8 mouse cellular contexts compared by ENCODE assay signal in genomic region chr6:55520237-55521095, GRCm38 (mm10).
DNase-seq lines count a peak whose midpoint lies in the region; ATAC-seq and TF ChIP-seq lines count a peak whose summit lies in the region.

No protein-coding gene starts in this region.

- 58% methylated on average over 11 of the region's 11 CpGs for WGBS in heart, embryonic 12.5 days
- WGBS in kidney, embryonic 14.5 days = 55% methylated on average over 11 of the region's 11 CpGs
- 45% methylated on average over 11 of the region's 11 CpGs for WGBS in liver, embryonic 14.5 days (ENCODE audit: insufficient replicate concordance)

- H3K27ac ChIP-seq in heart, embryonic 12.5 days (ENCODE audit: poor library complexity, severe bottlenecking) = no peak overlapping the region
- H3K27ac ChIP-seq in kidney, embryonic 14.5 days (ENCODE audit: low read depth, low read length) = no peak overlapping the region
- no peak overlapping the region for H3K27ac ChIP-seq in liver, embryonic 14.5 days

- peak overlapping the region; percentile 42 for H3K4me2 ChIP-seq in heart, embryonic 12.5 days
- H3K4me2 ChIP-seq in kidney, embryonic 14.5 days (replicated peaks; ENCODE audit: low read depth, low read length) = no peak overlapping the region; the same call in 1 of the 2 replicates
- H3K4me2 ChIP-seq in liver, embryonic 14.5 days (ENCODE audit: low read depth) = no peak overlapping the region

- H3K36me3 ChIP-seq in heart, embryonic 12.5 days = no peaks in the 10 kb centered on the region
- H3K36me3 ChIP-seq in kidney, embryonic 14.5 days (ENCODE audit: control insufficient read depth, insufficient read depth, low read length) = no peaks in the 10 kb centered on the region
- H3K36me3 ChIP-seq in liver, embryonic 14.5 days (replicated peaks; ENCODE audit: control insufficient read depth, insufficient read depth, low read depth) = no peaks in the 10 kb centered on the region

- no peak overlapping the region for H3K9ac ChIP-seq in heart, embryonic 12.5 days
- no peak overlapping the region for H3K9ac ChIP-seq in kidney, embryonic 14.5 days (ENCODE audit: low read depth, low read length)
- H3K9ac ChIP-seq in liver, embryonic 14.5 days (replicated peaks) = no peak overlapping the region

- 0 out of 2 replicates have a peak, but pooled peaks cover 4% of the 10 kb centered on the region for H3K9me3 ChIP-seq in heart, embryonic 12.5 days (replicated peaks)
- H3K9me3 ChIP-seq in kidney, embryonic 14.5 days (ENCODE audit: control insufficient read depth, low read length) = no peaks in the 10 kb centered on the region
- no peaks in the 10 kb centered on the region for H3K9me3 ChIP-seq in liver, embryonic 14.5 days (ENCODE audit: control insufficient read depth, low read length)

- no peak for TF ChIP-seq EP300 in liver, embryonic 14.5 days (IDR thresholded peaks at IDR 0.05; ENCODE audit: low read depth)

- H3K27me3 ChIP-seq in heart, embryonic 12.5 days (replicated peaks) = no peaks in the 10 kb centered on the region
- H3K27me3 ChIP-seq in kidney, embryonic 14.5 days (ENCODE audit: control insufficient read depth, insufficient read depth, low read length) = no peaks in the 10 kb centered on the region
- no peaks in the 10 kb centered on the region for H3K27me3 ChIP-seq in liver, embryonic 14.5 days (ENCODE audit: control insufficient read depth, insufficient read depth, low read length)

- H3K4me1 ChIP-seq in heart, embryonic 12.5 days (replicated peaks) = no peaks in the 10 kb centered on the region
- H3K4me1 ChIP-seq in kidney, embryonic 14.5 days (ENCODE audit: control insufficient read depth, insufficient read depth, low read length) = no peaks in the 10 kb centered on the region
- H3K4me1 ChIP-seq in liver, embryonic 14.5 days (replicated peaks; ENCODE audit: control insufficient read depth in 2 of 2, insufficient read depth in 2 of 2, low read length in 1 of 2) = no peaks in the 10 kb centered on the region

- peak overlapping the region; percentile 28; the same call in 1 of the 2 replicates for H3K4me3 ChIP-seq in heart, embryonic 12.5 days
- H3K4me3 ChIP-seq in kidney, embryonic 14.5 days (ENCODE audit: low read length) = no peak overlapping the region
- no peak overlapping the region for H3K4me3 ChIP-seq in liver, embryonic 14.5 days (ENCODE audit: insufficient read depth in 1 of 2, low read depth in 2 of 2, low read length in 2 of 2)

- DNase-seq in urinary bladder, postnatal 14 days (ENCODE audit: low spot score) = peak; percentile 35
- DNase-seq in urinary bladder, postnatal 4 days (ENCODE audit: low spot score in 2 of 2) = no peak
- peak; percentile 78 for DNase-seq in embryo, embryonic 11 days
- DNase-seq in liver, embryonic 14.5 days (ENCODE audit: low read depth in 3 of 3, low spot score in 3 of 3) = peak in 1 of 3 experiments; percentile 9
- DNase-seq in retina, postnatal 7 days (ENCODE audit: low read depth, low spot score) = peak; percentile 49

- no peak for ATAC-seq in heart, embryonic 12.5 days (ENCODE audit: insufficient number of reproducible peaks, low FRiP score)
- ATAC-seq in kidney, embryonic 14.5 days (ENCODE audit: low FRiP score, low TSS enrichment) = peak; percentile 86; the same call in 1 of the 2 replicates
- no peak for ATAC-seq in liver, embryonic 14.5 days (ENCODE audit: insufficient read depth)
- ATAC-seq in inflammation-experienced regulatory T-cells, adult 6 months = no peak

- peak; percentile 44 for TF ChIP-seq CTCF in liver, embryonic 14.5 days (IDR thresholded peaks at IDR 0.05; ENCODE audit: low read depth)

Comparison
In these comparisons a context has a peak if more than half of its experiments do, and no peak if none do; other contexts are left out.
1. DNase-seq: peak in urinary bladder, postnatal 14 days (single experiment), embryo, embryonic 11 days (single experiment) and retina, postnatal 7 days (single experiment); none in urinary bladder, postnatal 4 days (0 of 2).